Mouse (Mus musculus): ENCODE results near the gene Mrgpre.

The Mrgpre gene

GRCm38 (mm10) chr7:143733746-143734145 is 50.6 kb downstream of the Mrgpre start:
- DNase-seq: no peak

- DNase-seq: no peak
These were observed 54.4 kb downstream of the Mrgpre start for GRCm38 (mm10) chr7:143729886-143730285.
